Mouse (Mus musculus) adrenal gland, adult 18-20 months (tissue): ENCODE measurements around the gene Iqcj. TPM values are rescaled to one million over a fixed set of nuclear protein-coding genes. Genes with fewer than 3 reads are reported as not detected.

ENCODE experiments used
- DNase-seq, 2 experiments: peaks; one replicate each; pipeline ENCODE4 v3.0.0; 2021 to 2022; ENCODE audit warnings: low spot score in 2 of 2
- total RNA-seq, 2 experiments: library from RNA; stranded (reverse); gene quantifications; 1 replicate in 1 of 2; 2 replicates in 1 of 2; pipeline ENCODE4 v1.2.3; 2021

Gene Iqcj
- total RNA-seq, 2 experiments from 2014 or later = not detected

DNA sequence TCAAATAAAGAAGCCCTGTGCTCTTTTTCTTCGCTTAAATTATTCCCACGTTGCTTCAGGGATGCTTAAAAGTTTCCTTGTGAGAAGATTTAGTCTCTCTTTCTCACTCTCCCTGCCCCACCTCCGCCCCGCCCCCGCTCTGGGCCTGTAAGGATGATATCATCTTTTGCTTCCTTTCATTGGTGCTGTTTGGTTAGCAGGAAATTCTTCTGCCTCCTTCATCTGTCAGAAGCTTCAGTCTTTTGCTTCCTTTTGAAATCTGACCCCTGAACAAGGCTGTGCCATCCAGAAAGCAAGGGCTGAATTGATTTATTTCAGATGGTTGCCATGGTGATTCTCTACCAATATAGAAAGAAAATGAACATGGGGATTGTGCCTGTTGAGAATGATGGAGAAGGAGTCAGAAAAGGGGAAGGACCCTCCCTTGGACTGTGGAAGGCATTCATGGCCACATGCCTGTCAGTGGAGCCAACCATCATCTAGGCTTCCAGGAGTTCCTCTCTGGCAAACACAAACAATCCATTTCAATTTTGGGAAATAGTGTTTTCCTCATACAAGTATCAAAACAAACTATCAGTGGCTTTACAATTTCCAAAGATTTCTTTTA is 62.5 kb downstream of the Iqcj start:
- no peak for DNase-seq

GRCm38 (mm10) chr3:67959672-67960071 is 67.7 kb downstream of the Iqcj start:
- DNase-seq = no peak

GRCm38 (mm10) chr3:67960133-67960532 is 68.1 kb downstream of the Iqcj start:
- no peak for DNase-seq

DNA sequence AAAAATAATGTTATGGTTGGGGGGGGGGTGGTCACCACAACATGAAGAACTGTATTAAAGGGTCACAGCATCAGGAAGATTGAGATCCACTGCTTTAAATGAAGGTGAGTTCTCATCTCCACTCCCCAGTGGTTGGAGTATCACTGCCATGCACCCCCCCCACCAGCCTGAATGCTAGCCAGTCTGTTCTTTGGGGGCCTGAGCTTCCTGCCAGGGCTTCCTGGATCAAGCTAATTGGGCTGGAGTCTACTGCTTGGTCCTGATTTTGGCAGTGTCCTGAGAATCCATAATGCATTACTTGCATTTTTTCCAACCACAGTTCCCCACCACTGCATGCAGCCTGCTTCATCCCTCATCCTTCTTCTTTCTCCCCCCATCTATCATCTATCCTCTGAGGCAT is 68.7 kb downstream of the Iqcj start:
- DNase-seq = no peak

GRCm38 (mm10) chr3:67961934-67962639 is 70.1 kb downstream of the Iqcj start:
- DNase-seq = no peak

DNA sequence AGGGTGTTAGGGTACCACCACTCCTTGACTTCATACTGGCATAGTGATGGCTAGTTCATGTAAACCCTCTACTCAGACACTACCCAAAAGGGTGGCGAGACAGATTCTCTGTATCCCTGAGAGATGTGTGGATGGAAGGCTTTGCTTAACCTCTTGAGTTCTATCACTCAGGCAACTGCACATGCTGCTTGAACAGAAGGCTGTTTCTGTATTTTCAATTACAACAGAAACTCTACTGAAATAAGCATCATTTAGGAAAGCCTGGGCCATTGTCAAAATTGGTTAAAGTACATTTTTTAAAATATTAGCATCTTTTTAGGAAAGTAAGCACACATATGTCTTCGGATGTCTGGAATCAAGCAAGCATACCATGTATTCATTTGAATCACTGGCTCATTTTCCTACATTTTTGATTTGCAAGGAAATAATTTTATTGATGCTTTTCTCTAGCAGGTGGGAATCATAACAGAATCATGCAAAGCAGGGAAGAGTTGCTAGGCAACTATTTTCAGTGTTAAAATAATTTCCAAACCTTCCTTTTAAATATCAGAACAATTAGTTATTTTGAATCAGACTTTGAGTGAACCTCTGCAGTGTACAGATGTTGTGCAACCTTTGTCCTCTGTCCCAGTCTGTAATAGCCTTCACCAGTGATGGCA is 82.4 kb downstream of the Iqcj start:
- no peak for DNase-seq

DNA sequence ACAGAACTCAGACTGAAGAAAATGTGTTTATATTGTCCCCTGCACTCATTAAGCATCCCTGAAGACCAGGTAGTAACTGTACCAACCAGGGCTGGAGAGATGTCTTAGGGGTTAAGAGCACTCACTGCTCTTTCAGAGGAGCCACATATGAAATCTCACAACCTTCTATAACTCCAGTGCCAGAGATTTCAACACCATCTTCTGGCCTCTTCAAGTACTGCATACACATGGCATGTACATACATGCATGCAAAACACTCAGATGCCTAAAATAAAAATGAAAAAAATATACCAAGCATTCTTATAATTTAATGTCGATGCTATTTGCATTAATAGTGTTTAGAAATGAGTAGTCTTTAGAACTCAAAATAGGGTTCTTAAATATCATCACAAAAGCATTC is 88.0 kb downstream of the Iqcj start:
- no peak for DNase-seq

GRCm38 (mm10) chr3:67983329-67983728 is 91.3 kb downstream of the Iqcj start:
- DNase-seq = no peak

DNA sequence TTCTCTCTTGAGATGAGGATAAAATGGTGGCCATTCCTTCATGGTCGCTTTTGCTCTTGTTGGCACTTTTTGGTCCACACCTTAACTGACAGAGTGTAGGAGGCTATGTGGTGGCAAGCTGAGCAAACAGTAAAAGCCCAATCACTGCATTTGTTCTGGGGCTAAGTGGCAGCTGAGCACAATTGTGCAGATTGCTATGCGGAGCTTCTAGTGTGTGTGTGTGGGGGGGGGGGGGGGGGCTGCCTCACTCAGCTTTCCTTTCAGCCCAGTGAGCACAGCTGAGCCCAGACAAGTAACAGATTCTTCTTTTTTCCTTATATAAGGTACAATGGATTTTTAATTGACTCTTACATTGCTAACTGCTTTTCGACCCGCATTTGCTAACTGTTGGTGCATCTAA is 110.4 kb downstream of the Iqcj start:
- no peak for DNase-seq

DNA sequence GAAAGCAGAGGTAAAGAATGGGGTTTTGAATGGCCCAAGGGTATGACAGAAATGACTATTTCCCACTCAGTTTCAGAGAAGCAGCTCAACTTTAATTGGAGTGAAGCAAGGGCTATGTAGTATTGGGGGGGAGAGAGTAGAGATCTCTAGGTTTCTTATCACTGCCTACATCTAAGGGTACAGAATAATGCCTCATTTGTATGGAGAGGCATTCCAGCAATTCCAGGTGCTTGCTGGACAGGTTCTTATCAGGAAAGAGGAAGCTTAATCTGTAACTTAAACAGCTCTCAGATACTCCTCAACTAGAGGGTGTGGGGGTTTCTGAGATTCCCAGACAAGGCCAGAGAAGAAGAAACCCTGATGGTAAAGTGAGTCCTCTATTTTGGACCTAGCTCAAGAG is 120.3 kb downstream of the Iqcj start:
- no peak for DNase-seq

GRCm38 (mm10) chr3:68015786-68016185 is 123.8 kb downstream of the Iqcj start:
- no peak for DNase-seq

- DNase-seq = no peak
Measured at GRCm38 (mm10) chr3:68019401-68019800, 127.4 kb downstream of the Iqcj start.

DNA sequence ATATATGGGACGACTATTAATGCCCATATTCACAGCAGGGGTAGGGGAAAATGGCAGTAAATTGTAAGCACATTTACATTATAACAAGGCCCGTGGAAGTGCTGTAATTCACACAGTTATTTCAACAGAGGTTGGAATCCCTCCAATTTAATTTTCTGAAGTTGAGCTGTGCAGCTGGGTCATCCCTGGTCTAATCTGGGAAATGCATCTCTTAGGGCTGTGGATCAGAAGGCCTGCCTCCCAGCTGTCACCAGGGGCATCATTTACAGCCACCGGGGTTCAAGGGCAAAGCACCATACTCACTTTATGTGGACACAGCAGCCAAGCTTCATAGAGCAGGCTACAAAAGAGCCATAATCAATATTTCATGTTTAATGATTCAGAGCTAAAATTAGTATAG is 144.1 kb downstream of the Iqcj start:
- no peak for DNase-seq

GRCm38 (mm10) chr3:68042951-68043350 is 150.9 kb downstream of the Iqcj start:
- DNase-seq = no peak

DNA sequence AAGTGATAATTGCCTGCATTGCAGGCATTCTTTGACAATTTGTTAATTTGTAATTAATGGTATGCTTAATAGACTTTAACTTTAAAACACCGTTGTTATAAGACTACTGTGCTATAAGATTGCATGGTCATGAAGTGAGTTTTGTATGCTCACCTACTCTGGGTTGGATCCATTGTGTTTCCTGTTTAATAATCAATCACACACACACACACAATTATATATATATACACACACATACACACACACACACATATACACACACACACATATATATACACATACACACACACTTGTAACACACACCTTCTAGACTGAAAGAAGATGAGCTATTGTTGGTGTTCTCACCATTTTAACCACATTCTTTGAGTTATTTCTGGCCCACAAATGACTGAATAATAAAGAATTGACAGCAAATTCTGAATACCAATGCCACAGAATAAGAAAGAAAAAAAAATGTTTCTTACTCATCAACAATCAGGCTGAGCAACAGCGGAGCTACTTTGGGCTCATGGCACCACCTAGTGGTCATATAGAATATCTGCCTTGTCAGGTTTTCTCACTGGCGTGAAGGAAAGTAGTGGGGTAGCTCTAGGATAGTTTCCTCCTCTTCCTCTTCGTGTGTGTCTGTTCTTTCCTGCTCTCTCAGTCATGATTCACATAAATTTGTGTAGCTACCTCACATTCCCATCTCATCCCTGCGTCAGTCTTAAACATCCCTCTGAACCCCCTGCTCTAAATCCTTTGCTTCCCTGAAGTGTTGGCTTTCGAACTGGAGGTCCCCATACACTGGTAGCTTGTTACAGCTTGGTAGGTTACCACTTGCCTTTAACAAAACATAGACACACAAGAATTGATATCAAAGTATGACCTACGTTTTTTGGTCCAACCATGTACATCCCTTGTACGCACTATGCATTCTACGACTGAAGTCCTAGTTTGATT is 153.7 kb downstream of the Iqcj start:
- no peak for DNase-seq

DNA sequence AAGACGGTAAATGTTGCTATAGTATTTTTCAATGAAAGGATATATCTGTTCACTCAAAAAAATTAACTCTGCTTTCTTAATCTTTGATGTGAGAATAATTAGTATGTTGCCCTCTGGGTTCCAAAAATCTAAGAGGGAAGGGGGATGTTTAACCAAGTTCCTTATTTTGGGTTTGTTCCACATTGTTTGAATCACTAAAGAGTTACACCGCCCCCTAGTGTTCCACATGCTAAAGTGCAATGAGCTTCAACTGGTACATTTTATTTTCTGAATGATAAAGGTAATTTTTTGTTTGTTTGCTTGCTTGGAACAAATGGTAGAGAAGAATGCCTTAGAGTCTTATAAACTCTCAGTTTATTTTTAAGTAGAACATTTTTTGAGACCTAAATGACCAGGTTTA is 161.5 kb downstream of the Iqcj start:
- no peak for DNase-seq

DNA sequence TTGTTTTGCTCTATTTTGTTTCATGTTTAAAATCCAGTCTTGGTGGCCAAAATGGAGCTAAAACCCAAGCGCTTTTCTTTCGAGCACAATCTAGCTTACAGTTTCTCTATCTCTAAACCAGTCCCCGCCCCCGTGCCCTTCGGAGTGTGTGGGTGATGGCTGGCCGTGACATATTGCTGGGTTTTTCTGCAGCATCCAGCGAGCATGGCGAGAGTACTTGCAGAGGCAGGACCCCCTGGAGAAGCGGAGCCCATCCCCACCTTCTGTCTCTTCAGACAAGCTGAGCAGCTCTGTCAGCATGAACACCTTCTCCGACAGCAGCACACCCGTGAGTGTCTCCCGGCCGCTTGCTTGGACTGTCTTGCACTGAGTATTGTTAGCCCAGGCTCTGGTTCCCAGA is 163.1 kb downstream of the Iqcj start:
- DNase-seq = no peak

DNA sequence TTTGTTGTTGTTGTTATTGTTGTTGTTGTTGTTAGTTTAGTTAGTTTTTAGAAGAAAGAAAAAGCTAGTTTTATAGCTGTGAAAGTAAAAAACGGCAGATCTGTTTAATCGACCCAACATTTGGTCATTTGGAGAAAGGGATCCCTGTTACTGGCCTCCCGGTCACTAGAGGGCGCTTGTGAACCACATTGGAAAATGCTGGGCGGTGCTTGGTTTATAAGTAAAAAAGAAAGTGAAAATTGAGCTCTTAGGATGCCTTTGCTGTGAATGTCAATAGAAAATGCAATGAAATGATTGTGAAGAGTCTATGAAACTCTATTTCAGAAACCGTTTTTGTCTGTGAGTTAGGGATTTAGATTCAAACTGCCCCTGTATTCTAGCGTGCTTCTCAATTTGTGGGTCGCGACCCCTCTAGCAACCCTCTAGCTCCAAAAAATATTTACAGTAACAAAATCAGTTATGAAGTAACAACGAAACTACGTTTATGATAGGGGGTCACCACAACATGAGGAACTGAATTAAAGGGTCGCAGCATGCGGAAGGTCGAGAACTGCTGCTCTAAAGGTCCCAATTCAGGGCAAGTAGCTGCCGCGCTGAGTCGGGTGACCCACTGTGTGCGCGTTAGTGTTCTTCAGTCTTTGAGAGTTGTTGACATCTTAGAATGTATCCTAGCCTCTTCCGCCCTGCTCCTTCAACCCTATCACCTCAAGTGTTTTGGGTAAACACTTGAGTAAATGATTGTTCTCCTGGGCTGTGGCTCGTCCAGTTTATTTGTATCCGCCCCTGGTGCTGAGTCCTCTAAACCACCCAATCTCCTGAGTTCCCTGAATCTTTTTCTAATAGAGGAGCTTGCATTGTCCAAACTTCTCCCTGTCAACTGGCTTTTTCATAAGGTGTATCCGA is 164.6 kb downstream of the Iqcj start:
- DNase-seq = peak; percentile 65 to 74

DNA sequence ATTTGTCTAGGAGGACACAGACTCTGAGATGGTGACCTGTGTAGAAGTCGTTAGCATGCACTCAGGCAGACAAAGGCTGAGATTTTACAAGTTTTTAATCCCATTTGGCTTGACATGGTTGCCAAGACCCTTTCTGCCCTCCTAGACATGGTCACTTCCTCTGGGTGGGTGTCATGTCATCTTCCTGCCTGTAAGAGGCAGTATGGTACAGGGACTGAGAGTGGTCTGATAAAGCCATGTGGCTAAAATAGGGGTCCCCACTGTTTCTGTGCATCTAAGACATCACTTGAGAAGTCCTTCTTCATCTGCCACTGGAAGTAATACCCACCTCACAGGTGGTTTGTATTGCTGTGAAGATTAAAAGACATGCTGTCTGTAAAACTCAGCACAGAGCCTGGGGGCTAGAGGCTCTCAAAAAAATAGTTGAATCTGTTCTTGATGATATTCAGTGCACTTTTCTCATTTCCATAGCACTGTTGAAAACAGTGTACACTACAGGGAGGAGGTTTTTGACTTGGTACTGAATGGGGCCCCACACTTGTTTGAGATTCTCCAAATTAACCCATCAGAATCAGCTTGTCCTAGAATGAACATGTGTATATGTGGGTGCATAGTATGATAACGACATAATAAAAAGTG is 167.3 kb downstream of the Iqcj start:
- no peak for DNase-seq

DNA sequence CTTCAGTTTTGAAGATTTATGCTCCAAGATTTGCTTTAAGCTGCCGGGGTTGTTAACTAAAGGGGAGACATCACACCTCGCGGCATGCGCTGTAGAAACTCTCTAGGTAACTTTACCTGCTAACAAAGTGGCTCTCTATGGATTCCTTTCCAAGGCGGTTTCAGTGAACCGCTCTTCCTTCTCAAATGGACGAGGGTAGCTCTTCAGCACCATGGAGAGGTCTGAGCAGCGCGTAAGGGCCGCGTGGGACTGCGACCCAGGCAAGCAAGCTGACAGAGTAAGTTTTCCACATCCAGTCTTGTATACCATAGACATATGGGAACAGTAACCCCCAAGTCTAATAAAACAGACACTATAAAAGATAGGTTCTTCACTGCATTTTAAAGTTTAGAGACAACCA is 172.7 kb downstream of the Iqcj start, which contains the start of gene Schip1:
Gene Schip1, plus strand, starts transcription at position 72 of the 400 bp plus-strand sequence.
- peak; percentile 14 to 24 for DNase-seq
